In the genomic region with DNA sequence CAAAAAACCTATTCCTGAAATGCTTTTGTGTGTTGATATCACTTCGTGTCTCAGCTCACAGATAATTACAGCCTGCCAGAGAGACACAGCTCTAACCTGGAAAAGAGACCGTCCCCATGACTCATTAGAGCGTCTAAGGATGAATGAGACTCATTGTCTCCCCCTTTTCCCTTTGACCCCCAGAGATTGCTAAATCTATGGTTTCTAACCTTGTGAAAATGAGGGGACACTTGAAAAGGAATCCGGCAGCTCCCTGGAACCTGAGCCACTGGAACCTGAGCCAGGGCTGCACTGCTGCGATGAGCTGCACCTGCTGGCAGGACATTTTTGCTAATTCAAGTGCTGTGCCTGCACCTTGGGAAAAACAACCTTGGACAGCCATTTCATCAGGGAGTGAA, we compare ENCODE assay signal across 7 mouse cellular contexts.
DNase-seq lines count a peak whose midpoint lies in the region; ATAC-seq and TF ChIP-seq lines count a peak whose summit lies in the region.

No protein-coding gene starts in this region.

- WGBS in kidney, embryonic 15.5 days: 31% methylated on average over 5 of the region's 5 CpGs
- 33% methylated on average over 5 of the region's 5 CpGs for WGBS in embryonic facial prominence, embryonic 13.5 days
- WGBS in hindbrain, postnatal 0 days: 37% methylated on average over 5 of the region's 5 CpGs
- 31% methylated on average over 5 of the region's 5 CpGs for WGBS in stomach, embryonic 14.5 days

- H3K27me3 ChIP-seq in kidney, embryonic 15.5 days: no peaks in the 10 kb centered on the region
- H3K27me3 ChIP-seq in embryonic facial prominence, embryonic 13.5 days: no peaks in the 10 kb centered on the region
- no peaks in the 10 kb centered on the region for H3K27me3 ChIP-seq in hindbrain, postnatal 0 days (ENCODE audit: insufficient read depth, low read length)
- no peaks in the 10 kb centered on the region for H3K27me3 ChIP-seq in stomach, embryonic 14.5 days (ENCODE audit: control insufficient read depth, insufficient read depth, low read length)

- no peak for TF ChIP-seq CTCF in hindbrain, postnatal 0 days (IDR thresholded peaks at IDR 0.05; ENCODE audit: low read depth)

- ATAC-seq in kidney, embryonic 15.5 days (replicated peaks; ENCODE audit: low FRiP score): peak; percentile 61
- no peak; the same call in 1 of the 2 replicates for ATAC-seq in embryonic facial prominence, embryonic 13.5 days (ENCODE audit: insufficient number of reproducible peaks, insufficient read depth, low FRiP score, low TSS enrichment, low read depth)
- no peak for ATAC-seq in hindbrain, postnatal 0 days
- no peak for ATAC-seq in stomach, embryonic 14.5 days (ENCODE audit: insufficient number of reproducible peaks, insufficient read depth, low FRiP score, low read depth)

- DNase-seq in kidney, adult 18-20 months: no peak
- DNase-seq in hindbrain, postnatal 0 days (ENCODE audit: low spot score): no peak
- no peak for DNase-seq in right cerebral cortex, postnatal 25 days
- DNase-seq in spleen, postnatal 4 days (ENCODE audit: low spot score in 2 of 2): no peak

- H3K4me2 ChIP-seq in kidney, embryonic 15.5 days: peak overlapping the region; percentile 14; the same call in 1 of the 2 replicates
- no peak overlapping the region for H3K4me2 ChIP-seq in embryonic facial prominence, embryonic 13.5 days
- H3K4me2 ChIP-seq in hindbrain, postnatal 0 days (ENCODE audit: low read depth, low read length): no peak overlapping the region
- no peak overlapping the region for H3K4me2 ChIP-seq in stomach, embryonic 14.5 days (replicated peaks; ENCODE audit: low read depth, low read length)

- H3K4me3 ChIP-seq in kidney, embryonic 15.5 days (replicated peaks): no peak overlapping the region
- H3K4me3 ChIP-seq in embryonic facial prominence, embryonic 13.5 days: no peak overlapping the region
- no peak overlapping the region for H3K4me3 ChIP-seq in hindbrain, postnatal 0 days (ENCODE audit: low read length)
- H3K4me3 ChIP-seq in stomach, embryonic 14.5 days (ENCODE audit: low read depth, low read length): no peak overlapping the region

- peak overlapping the region; percentile 82 for H3K27ac ChIP-seq in kidney, embryonic 15.5 days
- 0 out of 2 replicates have a peak overlapping the region, but pooled peaks have one; percentile 1 for H3K27ac ChIP-seq in embryonic facial prominence, embryonic 13.5 days
- H3K27ac ChIP-seq in hindbrain, postnatal 0 days: peak overlapping the region; percentile 58
- H3K27ac ChIP-seq in stomach, embryonic 14.5 days (ENCODE audit: low read length): peak overlapping the region; percentile 71; the same call in 1 of the 2 replicates

- H3K4me1 ChIP-seq in kidney, embryonic 15.5 days: peaks cover 50% of the 10 kb centered on the region
- H3K4me1 ChIP-seq in embryonic facial prominence, embryonic 13.5 days: peaks cover 44% of the 10 kb centered on the region
- H3K4me1 ChIP-seq in hindbrain, postnatal 0 days (ENCODE audit: insufficient read depth, low read length): peaks cover 25% of the 10 kb centered on the region
- H3K4me1 ChIP-seq in stomach, embryonic 14.5 days (ENCODE audit: control insufficient read depth, insufficient read depth, low read length): peaks cover 11% of the 10 kb centered on the region; the same call in 1 of the 2 replicates

- no peaks in the 10 kb centered on the region for H3K9me3 ChIP-seq in kidney, embryonic 15.5 days (replicated peaks)
- H3K9me3 ChIP-seq in embryonic facial prominence, embryonic 13.5 days: no peaks in the 10 kb centered on the region
- H3K9me3 ChIP-seq in hindbrain, postnatal 0 days (ENCODE audit: low read length): no peaks in the 10 kb centered on the region
- H3K9me3 ChIP-seq in stomach, embryonic 14.5 days (ENCODE audit: control insufficient read depth, low read depth, low read length): no peaks in the 10 kb centered on the region

- H3K36me3 ChIP-seq in kidney, embryonic 15.5 days: no peaks in the 10 kb centered on the region
- H3K36me3 ChIP-seq in embryonic facial prominence, embryonic 13.5 days: no peaks in the 10 kb centered on the region
- H3K36me3 ChIP-seq in hindbrain, postnatal 0 days (ENCODE audit: insufficient read depth, low read length): no peaks in the 10 kb centered on the region
- H3K36me3 ChIP-seq in stomach, embryonic 14.5 days (ENCODE audit: control insufficient read depth, insufficient read depth, low read length): no peaks in the 10 kb centered on the region

- H3K9ac ChIP-seq in kidney, embryonic 15.5 days: no peak overlapping the region
- no peak overlapping the region for H3K9ac ChIP-seq in embryonic facial prominence, embryonic 13.5 days
- H3K9ac ChIP-seq in hindbrain, postnatal 0 days (replicated peaks; ENCODE audit: low read length): 0 out of 2 replicates have a peak overlapping the region, but pooled peaks have one; percentile 6
- no peak overlapping the region for H3K9ac ChIP-seq in stomach, embryonic 14.5 days (replicated peaks; ENCODE audit: low read depth, low read length)

Comparison
In these comparisons a context has a peak if more than half of its experiments do, and no peak if none do; other contexts are left out.
1. H3K27ac ChIP-seq: peak in every context shown above with its lines; median percentile 82 in kidney, embryonic 15.5 days; 71 in stomach, embryonic 14.5 days; 58 in hindbrain, postnatal 0 days; 1 in embryonic facial prominence, embryonic 13.5 days.